Mouse (Mus musculus): ENCODE measurements at regions not wholly inside any gene's neighbourhood (a gene's known extent, or its start where the extent isn't known, plus 50 kb on each side); places are given as distances from the start of the nearest gene placed in this dataset.

- no peak for DNase-seq (ENCODE audit: low spot score)
- intact Hi-C loops (cut with DNase I), result no loop called here
Observed at GRCm38 (mm10) chr13:71513204-71513603, 450.3 kb downstream of the Irx1 start.

GRCm38 (mm10) chr13:71507956-71508401, 455.5 kb downstream of the Irx1 start:
- no peak for DNase-seq (ENCODE audit: low spot score)
- intact Hi-C loops (cut with DNase I), result no loop called here

GRCm38 (mm10) chr13:71507421-71507931, 456.0 kb downstream of the Irx1 start:
- DNase-seq (ENCODE audit: low spot score), result no peak
- intact Hi-C loops (cut with DNase I), result no loop called here

- no peak for DNase-seq (ENCODE audit: low spot score)
- intact Hi-C loops (cut with DNase I), result no loop called here
Observed at GRCm38 (mm10) chr13:71506777-71507176, 456.7 kb downstream of the Irx1 start.

- intact Hi-C loops (cut with DNase I), result no loop called here
Observed at GRCm38 (mm10) chr13:71489773-71490172, 473.8 kb downstream of the Irx1 start.

GRCm38 (mm10) chr13:71481205-71481604, 482.3 kb downstream of the Irx1 start:
- DNase-seq (ENCODE audit: low spot score), result no peak
- intact Hi-C loops (cut with DNase I), result no loop called here

More at GRCm38 (mm10) chr13:71489773-71490172, 473.8 kb downstream of the Irx1 start:
- no peak for DNase-seq (ENCODE audit: low spot score)

- intact Hi-C loops (cut with DNase I), result no loop called here
- no peak for DNase-seq (ENCODE audit: low spot score)
Observed at GRCm38 (mm10) chr13:71461552-71461951, 502.0 kb downstream of the Irx1 start.

GRCm38 (mm10) chr13:71460607-71461006, 502.9 kb downstream of the Irx1 start:
- intact Hi-C loops (cut with DNase I), result no loop called here
- DNase-seq (ENCODE audit: low spot score), result no peak

GRCm38 (mm10) chr13:71460097-71460496, 503.4 kb downstream of the Irx1 start:
- no peak for DNase-seq (ENCODE audit: low spot score)
- intact Hi-C loops (cut with DNase I), result no loop called here

- DNase-seq (ENCODE audit: low spot score), result no peak
- intact Hi-C loops (cut with DNase I), result loop anchor here (5.0 to 10.0 kb wide), 2 partner anchors 496 to 1573 kb away; no protein-coding TSS in a partner anchor
Observed at GRCm38 (mm10) chr13:71459022-71459536, 504.4 kb downstream of the Irx1 start.

GRCm38 (mm10) chr13:71458061-71458935, 505.2 kb downstream of the Irx1 start:
- intact Hi-C loops (cut with DNase I), result loop anchor here (5.0 to 10.0 kb wide), 2 partner anchors 497 to 1574 kb away; no protein-coding TSS in a partner anchor
- no peak for DNase-seq (ENCODE audit: low spot score)

GRCm38 (mm10) chr13:71457550-71457949, 506.0 kb downstream of the Irx1 start:
- intact Hi-C loops (cut with DNase I), result loop anchor here (5.0 to 10.0 kb wide), 2 partner anchors 497 to 1575 kb away; no protein-coding TSS in a partner anchor
- DNase-seq (ENCODE audit: low spot score), result no peak

GRCm38 (mm10) chr13:71452258-71452657, 511.3 kb downstream of the Irx1 start:
- intact Hi-C loops (cut with DNase I), result loop anchor here (10.0 kb wide), 1 partner anchor 503 kb away; no protein-coding TSS in a partner anchor
- DNase-seq (ENCODE audit: low spot score), result no peak

GRCm38 (mm10) chr13:71437601-71438099, 525.9 kb downstream of the Irx1 start:
- intact Hi-C loops (cut with DNase I), result no loop called here
- no peak for DNase-seq (ENCODE audit: low spot score)

GRCm38 (mm10) chr13:71403654-71404560, 559.6 kb downstream of the Irx1 start:
- no peak for DNase-seq (ENCODE audit: low spot score)
- intact Hi-C loops (cut with DNase I), result no loop called here

GRCm38 (mm10) chr13:71393716-71394309, 552.2 kb upstream of the Adamts16 start:
- intact Hi-C loops (cut with DNase I), result no loop called here
- no peak for DNase-seq (ENCODE audit: low spot score)

GRCm38 (mm10) chr13:71378641-71379040, 537.0 kb upstream of the Adamts16 start:
- DNase-seq (ENCODE audit: low spot score), result no peak
- intact Hi-C loops (cut with DNase I), result no loop called here

GRCm38 (mm10) chr13:71375909-71376606, 534.4 kb upstream of the Adamts16 start:
- DNase-seq (ENCODE audit: low spot score), result peak; percentile 44
- intact Hi-C loops (cut with DNase I), result no loop called here
